ENCODE assay signal across 11 mouse cellular contexts in the genomic region with DNA sequence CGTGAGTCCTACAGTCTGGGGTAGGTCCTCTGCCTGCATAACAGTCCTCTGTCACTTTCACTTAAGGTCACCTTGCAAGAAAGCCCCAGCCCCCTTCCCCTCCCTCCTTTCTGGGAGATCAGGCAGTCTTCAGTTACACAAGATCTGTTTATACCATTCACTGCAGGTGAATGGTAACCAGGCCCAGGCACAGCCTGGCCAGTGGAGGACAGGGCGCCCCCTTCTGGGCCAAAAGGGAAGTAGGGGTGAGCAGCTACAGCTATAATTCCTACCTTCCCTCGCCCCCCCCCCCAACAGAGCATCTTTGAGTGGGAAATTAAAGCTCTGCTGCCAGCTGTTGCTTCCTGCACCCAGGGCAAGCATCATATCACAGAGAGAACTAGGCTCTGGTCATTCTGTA. TPM values are rescaled to one million over a fixed set of nuclear protein-coding genes. Genes with fewer than 3 reads are reported as not detected.
A peak's percentile ranks its signal among the peaks of the same experiment; 100 is the strongest.
DNase-seq lines count a peak whose midpoint lies in the region; ATAC-seq and TF ChIP-seq lines count a peak whose summit lies in the region.
"Had no signal": no experiment of that assay in that cellular context is flagged by ENCODE, and none has a peak within 500 bp of the region (broad histone marks: within the 10 kb centered on the region; RNA-seq: fewer than 3 reads in every experiment).

No protein-coding gene starts in this region.

- 57% methylated on average over 3 of the region's 3 CpGs for WGBS in kidney, embryonic 16.5 days
- 67% methylated on average over 3 of the region's 3 CpGs for WGBS in kidney, embryonic 15.5 days
- WGBS in liver, embryonic 14.5 days (ENCODE audit: insufficient replicate concordance): 33% methylated on average over 3 of the region's 3 CpGs
- WGBS in heart, embryonic 11.5 days (ENCODE audit: insufficient replicate concordance): 60% methylated on average over 3 of the region's 3 CpGs

- H3K36me3 ChIP-seq in kidney, embryonic 16.5 days (ENCODE audit: insufficient read depth, low read length): no peaks in the 10 kb centered on the region
- H3K36me3 ChIP-seq in kidney, embryonic 15.5 days: no peaks in the 10 kb centered on the region
- H3K36me3 ChIP-seq in liver, embryonic 14.5 days (replicated peaks; ENCODE audit: control insufficient read depth, insufficient read depth, low read depth): no peaks in the 10 kb centered on the region
- H3K36me3 ChIP-seq in heart, embryonic 11.5 days (ENCODE audit: control insufficient read depth, insufficient read depth, low read length): no peaks in the 10 kb centered on the region
- H3K36me3 ChIP-seq: limb, embryonic 12.5 days had no signal

- H3K4me2 ChIP-seq in kidney, embryonic 16.5 days (replicated peaks; ENCODE audit: low read depth, low read length): no peak overlapping the region
- H3K4me2 ChIP-seq in kidney, embryonic 15.5 days: no peak overlapping the region
- H3K4me2 ChIP-seq in liver, embryonic 14.5 days (ENCODE audit: low read depth): no peak overlapping the region
- H3K4me2 ChIP-seq in heart, embryonic 11.5 days: no peak overlapping the region
- H3K4me2 ChIP-seq: hindbrain, embryonic 14.5 days; limb, embryonic 12.5 days had no signal

- TF ChIP-seq CTCF in liver, embryonic 14.5 days (IDR thresholded peaks at IDR 0.05; ENCODE audit: low read depth): peak; percentile 64

- DNase-seq in CD4-positive, CD25-positive, alpha-beta regulatory T cell, adult 2 months (ENCODE audit: low read depth, low spot score): peak; percentile 62
- peak; percentile 51 for DNase-seq in CD4-positive helper T cell, adult 2 months (ENCODE audit: low read depth, low spot score)
- no peak for DNase-seq in liver, embryonic 14.5 days (ENCODE audit: low read depth in 3 of 3, low spot score in 3 of 3)
- DNase-seq in layer of hippocampus, postnatal 10 days (ENCODE audit: low spot score in 2 of 2): no peak

- TF ChIP-seq EP300 in liver, embryonic 14.5 days (IDR thresholded peaks at IDR 0.05; ENCODE audit: low read depth): no peak

- H3K9ac ChIP-seq in kidney, embryonic 16.5 days (replicated peaks; ENCODE audit: low read length): no peak overlapping the region
- H3K9ac ChIP-seq in kidney, embryonic 15.5 days: no peak overlapping the region
- no peak overlapping the region for H3K9ac ChIP-seq in liver, embryonic 14.5 days (replicated peaks)
- no peak overlapping the region for H3K9ac ChIP-seq in heart, embryonic 11.5 days (ENCODE audit: low read depth, low read length)
- H3K9ac ChIP-seq: hindbrain, embryonic 14.5 days; limb, embryonic 12.5 days had no signal

- no peak overlapping the region for H3K27ac ChIP-seq in kidney, embryonic 16.5 days (ENCODE audit: low read length)
- H3K27ac ChIP-seq in kidney, embryonic 15.5 days: no peak overlapping the region
- no peak overlapping the region for H3K27ac ChIP-seq in liver, embryonic 14.5 days
- H3K27ac ChIP-seq in heart, embryonic 11.5 days (ENCODE audit: low read depth, low read length): no peak overlapping the region
- H3K27ac ChIP-seq: hindbrain, embryonic 14.5 days; limb, embryonic 12.5 days had no signal

- no peak for ATAC-seq in CD4-positive, CD25-positive, alpha-beta regulatory T cell, adult 4 months
- 0 out of 2 replicates have a peak, but pooled peaks have one; percentile 12 for ATAC-seq in kidney, embryonic 16.5 days (ENCODE audit: low FRiP score, low TSS enrichment)
- ATAC-seq in kidney, embryonic 15.5 days (replicated peaks; ENCODE audit: low FRiP score): no peak
- no peak for ATAC-seq in liver, embryonic 14.5 days (ENCODE audit: insufficient read depth)
- no peak for ATAC-seq in heart, embryonic 11.5 days (replicated peaks; ENCODE audit: insufficient number of reproducible peaks, low FRiP score, low TSS enrichment)

- H3K4me1 ChIP-seq in kidney, embryonic 16.5 days (ENCODE audit: insufficient read depth, low read length): no peaks in the 10 kb centered on the region
- 0 out of 2 replicates have a peak, but pooled peaks cover 5% of the 10 kb centered on the region for H3K4me1 ChIP-seq in kidney, embryonic 15.5 days
- no peaks in the 10 kb centered on the region for H3K4me1 ChIP-seq in liver, embryonic 14.5 days (replicated peaks; ENCODE audit: control insufficient read depth in 2 of 2, insufficient read depth in 2 of 2, low read length in 1 of 2)
- peaks cover 4% of the 10 kb centered on the region for H3K4me1 ChIP-seq in heart, embryonic 11.5 days (ENCODE audit: control insufficient read depth, insufficient read depth, low read length)

- H3K9me3 ChIP-seq in kidney, embryonic 16.5 days (ENCODE audit: low read length): no peaks in the 10 kb centered on the region
- H3K9me3 ChIP-seq in kidney, embryonic 15.5 days (replicated peaks): no peaks in the 10 kb centered on the region
- no peaks in the 10 kb centered on the region for H3K9me3 ChIP-seq in liver, embryonic 14.5 days (ENCODE audit: control insufficient read depth, low read length)
- no peaks in the 10 kb centered on the region for H3K9me3 ChIP-seq in heart, embryonic 11.5 days (replicated peaks; ENCODE audit: control insufficient read depth, low read length)
- H3K9me3 ChIP-seq: limb, embryonic 12.5 days had no signal

- no peaks in the 10 kb centered on the region for H3K27me3 ChIP-seq in kidney, embryonic 16.5 days (ENCODE audit: insufficient read depth, low read length)
- H3K27me3 ChIP-seq in kidney, embryonic 15.5 days: peaks cover 3% of the 10 kb centered on the region; the same call in 1 of the 2 replicates
- H3K27me3 ChIP-seq in liver, embryonic 14.5 days (ENCODE audit: control insufficient read depth, insufficient read depth, low read length): no peaks in the 10 kb centered on the region
- H3K27me3 ChIP-seq in heart, embryonic 11.5 days (ENCODE audit: control insufficient read depth, insufficient read depth, low read length): peaks cover 6% of the 10 kb centered on the region; the same call in 1 of the 2 replicates

- no peak overlapping the region for H3K4me3 ChIP-seq in kidney, embryonic 16.5 days (ENCODE audit: low read length)
- no peak overlapping the region for H3K4me3 ChIP-seq in kidney, embryonic 15.5 days (replicated peaks)
- no peak overlapping the region for H3K4me3 ChIP-seq in liver, embryonic 14.5 days (ENCODE audit: insufficient read depth in 1 of 2, low read depth in 2 of 2, low read length in 2 of 2)
- no peak overlapping the region for H3K4me3 ChIP-seq in heart, embryonic 11.5 days (ENCODE audit: low read depth, low read length)
- H3K4me3 ChIP-seq: limb, embryonic 12.5 days; myocyte had no signal

RNA-seq across cellular contexts. Expression of a gene that starts 25.4 kb away (rescaled TPM):
- not detected for polyA plus RNA-seq in CD4-positive, CD25-positive, alpha-beta regulatory T cell, adult 4 months (2017; shearing (Covaris generic))
- 0.25 TPM in 1 of 2 replicates, not detected in the other for polyA plus RNA-seq in kidney, embryonic 16.5 days (2015; fragmentation: Nextera tagmentation; extraction: Ambion mirVana)
- polyA plus RNA-seq in kidney, embryonic 15.5 days (2015; fragmentation: Nextera tagmentation; extraction: Ambion mirVana): not detected in 2 replicates
- polyA plus RNA-seq in liver, embryonic 14.5 days (2012; rRNA removed): not detected in 2 replicates
- polyA plus RNA-seq in liver, embryonic 14.5 days (2014; fragmentation: Nextera tagmentation; extraction: Ambion mirVana): 0.15 TPM in 1 of 2 replicates, not detected in the other
- 1 to 10 TPM in 1 of 2 experiments, not detected in 1; 1.1 TPM for total RNA-seq in layer of hippocampus, postnatal 10 days (2021)
- not detected in 2 replicates for polyA plus RNA-seq in heart, embryonic 11.5 days (2014; fragmentation: Nextera tagmentation; extraction: Ambion mirVana)
- polyA plus RNA-seq: limb, embryonic 12.5 days; myocyte had no signal

RNA-seq across cellular contexts. Expression of a gene that starts 26.0 kb away (rescaled TPM):
- polyA plus RNA-seq in CD4-positive, CD25-positive, alpha-beta regulatory T cell, adult 4 months (2017; shearing (Covaris generic)): 1 to 10 TPM; 1.3 to 2.0 TPM
- 0.04 and 0.40 TPM in 2 replicates for polyA plus RNA-seq in kidney, embryonic 16.5 days (2015; fragmentation: Nextera tagmentation; extraction: Ambion mirVana)
- polyA plus RNA-seq in kidney, embryonic 15.5 days (2015; fragmentation: Nextera tagmentation; extraction: Ambion mirVana): 0.18 and 0.39 TPM in 2 replicates
- 0.17 and 0.26 TPM in 2 replicates for polyA plus RNA-seq in liver, embryonic 14.5 days (2012; rRNA removed)
- polyA plus RNA-seq in liver, embryonic 14.5 days (2014; fragmentation: Nextera tagmentation; extraction: Ambion mirVana): 0.46 and 0.59 TPM in 2 replicates
- total RNA-seq in layer of hippocampus, postnatal 10 days (2021): 10 to 100 TPM in 1 of 2 experiments, 1 to 10 TPM in 1; 10.0 to 10.3 TPM
- polyA plus RNA-seq in heart, embryonic 11.5 days (2014; fragmentation: Nextera tagmentation; extraction: Ambion mirVana): 0.17 TPM in 1 of 2 replicates, not detected in the other

Comparison
In these comparisons a context has a peak if more than half of its experiments do, and no peak if none do; other contexts are left out.
1. DNase-seq: peak in CD4-positive, CD25-positive, alpha-beta regulatory T cell, adult 2 months (single experiment) and CD4-positive helper T cell, adult 2 months (single experiment); none in liver, embryonic 14.5 days (0 of 3) and layer of hippocampus, postnatal 10 days (0 of 2).